Mouse (Mus musculus) C2C12 (cell line): ENCODE results near the gene Cox6b2. TPM values are rescaled to one million over a fixed set of nuclear protein-coding genes. Genes with fewer than 3 reads are reported as not detected.

Experiments used
- H3K27me3 ChIP-seq: one replicate; pipeline ENCODE4 v1.6.1; 2011; ENCODE audit not compliant: control insufficient read depth, insufficient read depth, insufficient read length
- H3K36me3 ChIP-seq: one replicate; pipeline ENCODE4 v1.6.1; 2011; ENCODE audit not compliant: control insufficient read depth, insufficient read depth
- H3K4me3 ChIP-seq: one replicate; pipeline ENCODE4 v1.5.1; 2011; ENCODE audit warnings: mild to moderate bottlenecking, control low read depth; ENCODE audit not compliant: poor library complexity, insufficient read depth, severe bottlenecking
- H3K79me2 ChIP-seq: one replicate; pipeline ENCODE4 v1.6.1; 2011; ENCODE audit not compliant: control insufficient read depth, insufficient read depth
- H3K79me3 ChIP-seq: one replicate; pipeline ENCODE4 v1.6.1; 2011; ENCODE audit warnings: low read depth, control low read depth
- H3ac ChIP-seq: one replicate; pipeline ENCODE3; 2011; ENCODE audit warnings: low read depth; ENCODE audit not compliant: control insufficient read depth, insufficient read length
- CEBPB ChIP-seq: IDR thresholded peaks from one replicate; pipeline ENCODE4 v1.6.1; 2011; ENCODE audit warnings: low read depth, mild to moderate bottlenecking, control low read depth, moderate library complexity
- CTCF ChIP-seq: IDR thresholded peaks from one replicate; pipeline ENCODE4 v1.5.1; 2011; ENCODE audit not compliant: control insufficient read depth, insufficient read depth, insufficient read length
- FOSL1 ChIP-seq: IDR thresholded peaks from one replicate; pipeline ENCODE4 v1.8.0; 2011; ENCODE audit warnings: mild to moderate bottlenecking, low read length; ENCODE audit not compliant: poor library complexity, insufficient read depth, severe bottlenecking
- MAX ChIP-seq: IDR thresholded peaks from one replicate; pipeline ENCODE4 v1.6.1; 2011; ENCODE audit warnings: mild to moderate bottlenecking, control low read depth
- MYOD1 ChIP-seq: IDR thresholded peaks from one replicate; pipeline ENCODE4 v1.6.1; 2011; ENCODE audit warnings: low read depth; ENCODE audit not compliant: control insufficient read depth, insufficient read length
- MYOG ChIP-seq: IDR thresholded peaks from one replicate; pipeline ENCODE4 v1.6.1; 2011; ENCODE audit not compliant: control insufficient read depth, insufficient read length; ENCODE audit errors: extremely low read depth
- USF1 ChIP-seq: IDR thresholded peaks from one replicate; pipeline ENCODE4 v1.6.1; 2011; ENCODE audit warnings: low read depth, mild to moderate bottlenecking, control low read depth, moderate library complexity
- polyA plus RNA-seq: library from polyadenylated mRNA; unstranded; fragments of >200 nt; fragmentation: generic; extraction: Trizol; gene quantifications from one replicate; pipeline ENCODE4 v1.2.1, GENCODE M21; 2012; ENCODE audit warnings: missing spikeins

The Cox6b2 gene
- polyA plus RNA-seq, 1 experiment, result 0.26 TPM

DNA sequence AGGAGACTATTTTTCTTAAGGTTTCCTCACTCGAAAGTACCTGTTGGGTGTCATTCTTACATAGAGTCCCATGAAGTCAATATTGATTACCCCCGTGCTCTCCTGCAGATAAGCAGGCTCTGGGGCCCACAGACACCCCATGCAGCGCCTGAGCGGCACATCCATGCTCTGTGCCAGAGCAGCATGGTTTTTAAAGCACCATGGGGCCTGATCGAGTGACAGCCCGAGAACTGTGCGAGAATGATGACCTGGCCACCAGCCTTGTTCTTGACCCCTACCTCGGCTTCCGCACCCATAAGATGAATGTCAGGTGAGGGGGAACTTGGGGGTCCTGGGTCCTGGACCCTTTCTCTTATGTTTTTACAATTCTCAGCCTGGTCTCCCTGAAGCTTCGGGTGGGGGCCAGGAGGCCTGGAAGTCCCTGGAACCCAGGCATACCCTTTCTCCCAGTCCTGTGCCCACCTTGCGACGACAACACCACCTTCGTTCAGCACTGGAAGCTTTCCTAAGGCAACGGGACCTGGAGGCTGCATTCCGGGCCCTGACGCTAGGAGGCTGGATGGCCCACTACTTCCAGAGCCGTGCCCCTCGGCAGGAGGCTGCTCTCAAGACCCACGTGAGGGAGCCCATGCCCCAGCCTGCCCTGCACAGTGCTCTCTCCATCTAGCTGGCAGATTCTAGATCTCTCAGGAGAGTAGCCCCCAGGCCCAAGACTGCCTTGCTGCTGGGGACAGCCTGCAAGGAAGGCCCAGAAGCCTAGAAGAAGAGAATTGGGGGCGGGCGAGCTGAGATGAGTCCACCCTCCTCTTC, 11.0 kb downstream of the Cox6b2 start:
- Histone ChIP-seq H3ac (no peak overlapping the region), H3K27me3 (no peaks in the 10 kb centered on the region), H3K36me3 (no peaks in the 10 kb centered on the region), H3K79me2 (peaks cover 7% of the 10 kb centered on the region), H3K4me3 (no peak overlapping the region), H3K79me3 (peaks cover 2% of the 10 kb centered on the region)
- TF ChIP-seq MYOD1 (no peak), CTCF (no peak), MAX (no peak), MYOG (no peak), CEBPB (no peak), USF1 (no peak), FOSL1 (no peak)

DNA sequence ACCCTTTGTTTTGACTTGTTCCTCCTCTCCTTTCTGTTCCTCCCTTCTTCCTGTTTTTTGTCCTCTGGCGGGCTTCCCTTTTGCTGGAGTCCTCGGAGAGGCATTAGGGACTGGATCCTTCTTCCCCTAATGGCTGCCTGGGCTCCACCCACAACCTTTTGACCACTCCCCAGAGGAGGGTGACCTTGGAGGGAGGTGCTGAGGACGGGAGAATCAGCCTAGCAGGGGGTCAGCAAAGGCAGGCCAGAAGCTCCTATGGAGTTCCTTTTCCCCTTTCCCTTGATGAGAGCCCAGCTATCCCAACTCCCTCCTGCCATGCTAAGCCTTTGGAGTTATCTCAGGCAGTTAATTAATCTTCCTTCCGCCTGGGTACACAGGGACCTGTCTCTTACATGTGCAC, 11.7 kb downstream of the Cox6b2 start:
- Histone ChIP-seq H3K79me2 (peaks cover 7% of the 10 kb centered on the region), H3K79me3 (peaks cover 2% of the 10 kb centered on the region), H3ac (peak overlapping the region; percentile 61), H3K27me3 (no peaks in the 10 kb centered on the region), H3K36me3 (no peaks in the 10 kb centered on the region), H3K4me3 (peak overlapping the region; percentile 57)
- TF ChIP-seq FOSL1 (no peak), USF1 (no peak), MYOG (no peak)

DNA sequence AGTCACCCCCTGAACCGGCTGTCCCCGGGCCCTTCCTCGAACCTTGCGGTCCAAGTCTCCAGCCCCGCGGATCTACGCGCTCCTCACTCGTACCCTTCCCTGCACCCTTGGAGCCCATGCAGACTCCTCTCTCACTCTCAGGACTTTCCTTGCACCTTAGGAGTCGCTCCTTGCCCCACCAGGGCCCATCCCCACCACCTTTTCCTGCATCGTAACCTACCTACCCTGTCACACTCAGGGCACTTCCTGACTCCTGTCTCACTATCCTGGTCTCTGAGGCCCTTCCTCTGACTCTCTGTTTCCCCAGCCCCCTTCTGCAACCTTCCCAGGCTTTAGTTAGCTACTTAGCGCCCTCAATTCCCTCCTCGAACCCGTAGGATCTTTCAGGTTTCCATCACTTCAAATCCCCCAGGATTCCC, 12.6 kb downstream of the Cox6b2 start:
- no peak for TF ChIP-seq MAX
- TF ChIP-seq USF1, result no peak
- TF ChIP-seq MYOD1, result no peak
- TF ChIP-seq CEBPB, result no peak
- H3K79me3 ChIP-seq, result peaks cover 2% of the 10 kb centered on the region
- H3K27me3 ChIP-seq, result no peaks in the 10 kb centered on the region
- H3K79me2 ChIP-seq, result peaks cover 7% of the 10 kb centered on the region
- H3K4me3 ChIP-seq, result peak overlapping the region; percentile 57
- peak overlapping the region; percentile 61 for H3ac ChIP-seq
- no peaks in the 10 kb centered on the region for H3K36me3 ChIP-seq

DNA sequence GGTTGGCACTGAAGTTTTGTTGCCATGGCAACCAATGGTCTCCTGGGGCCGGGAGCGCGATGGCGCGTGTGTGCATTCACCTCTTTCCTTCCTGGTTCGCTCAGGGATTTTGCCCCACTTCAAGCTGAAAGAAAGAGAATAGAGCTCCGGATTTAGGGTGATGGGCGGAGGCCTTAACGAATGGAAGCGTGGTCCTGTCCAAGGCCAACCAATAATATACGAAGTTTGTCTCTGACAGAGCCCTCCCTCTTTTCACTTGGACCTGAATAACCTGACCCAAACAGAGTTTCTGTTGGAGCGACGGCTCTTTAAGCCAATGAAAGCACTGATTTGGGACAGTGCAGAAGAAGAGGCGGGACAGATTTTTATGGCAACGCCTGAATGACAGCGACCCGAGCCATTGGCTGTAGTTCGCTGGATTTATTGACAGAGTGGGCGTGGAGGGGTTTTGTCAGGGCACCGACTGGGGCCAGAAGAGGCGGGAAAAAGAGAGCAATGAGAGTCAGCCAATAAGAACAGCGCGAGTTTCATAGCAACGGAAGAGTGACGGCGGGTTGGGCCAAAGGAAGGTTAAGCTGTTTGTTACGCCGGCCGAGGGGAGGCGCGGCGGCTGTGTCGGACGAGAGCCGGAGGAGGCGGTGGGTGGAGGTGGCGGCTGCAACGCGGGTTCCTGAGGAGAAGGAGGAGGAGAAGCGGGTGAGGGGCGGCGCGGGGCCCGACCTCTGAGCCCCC, 13.2 kb downstream of the Cox6b2 start, which contains the start of gene Kmt5c:
Gene Kmt5c, plus strand, starts transcription at position 572 of the 732 bp plus-strand sequence.
- no peak for TF ChIP-seq CTCF
- TF ChIP-seq MAX, result no peak
- TF ChIP-seq CEBPB, result no peak
- no peak for TF ChIP-seq FOSL1
- TF ChIP-seq MYOG, result no peak
- TF ChIP-seq USF1, result no peak
- no peak for TF ChIP-seq MYOD1
- peaks cover 7% of the 10 kb centered on the region for H3K79me2 ChIP-seq
- peak within 1 kb of the TSS; percentile 61 for H3ac ChIP-seq

DNA sequence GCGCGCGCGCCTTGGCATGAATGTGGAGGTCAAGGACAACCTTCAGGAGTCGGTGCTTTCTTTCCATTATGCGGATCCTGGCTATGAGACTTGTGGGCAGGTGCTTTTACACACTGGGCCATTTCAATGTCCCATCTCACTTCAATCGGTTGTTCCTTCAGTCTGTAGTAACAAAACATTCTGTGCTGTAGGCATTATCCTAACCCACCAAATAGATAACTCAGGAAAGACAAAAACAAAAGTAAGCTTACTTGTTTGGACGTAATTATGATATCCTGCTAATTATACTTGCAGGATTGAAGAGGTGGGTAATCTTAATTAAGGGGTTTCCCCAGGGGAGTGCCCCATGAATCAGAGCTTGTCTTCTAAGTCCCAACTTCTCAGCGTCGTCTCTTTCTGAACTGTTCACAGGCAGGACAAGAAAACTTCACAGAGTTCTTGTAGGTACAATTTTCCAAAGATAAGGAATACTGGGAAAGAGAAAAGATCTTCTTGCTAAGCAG, 13.8 kb downstream of the Cox6b2 start:
- Histone ChIP-seq H3K79me2 (peaks cover 7% of the 10 kb centered on the region), H3K4me3 (peak overlapping the region; percentile 18), H3K36me3 (no peaks in the 10 kb centered on the region), H3ac (peak overlapping the region; percentile 36), H3K27me3 (no peaks in the 10 kb centered on the region), H3K79me3 (peaks cover 2% of the 10 kb centered on the region)
- TF ChIP-seq MYOG (no peak), MYOD1 (no peak), CEBPB (no peak), CTCF (no peak), USF1 (no peak), FOSL1 (no peak), MAX (no peak)

More for the DNA sequence above, 13.2 kb downstream of the Cox6b2 start, which contains the start of gene Kmt5c:
- Histone ChIP-seq H3K36me3 (no peaks in the 10 kb centered on the region), H3K79me3 (peaks cover 2% of the 10 kb centered on the region), H3K4me3 (peak within 1 kb of the TSS; percentile 57), H3K27me3 (no peaks in the 10 kb centered on the region)
